Mouse (Mus musculus): ENCODE measurements around the gene Slc22a17.

Slc22a17 gene

GRCm38 (mm10) chr14:54863501-54864312 lies 49.2 kb downstream of the Slc22a17 start:
- DNase-seq (ENCODE audit: low read depth, low spot score), result peak; percentile 91

- DNase-seq (ENCODE audit: low read depth, low spot score), result no peak
Observed at GRCm38 (mm10) chr14:54860511-54860910, 52.4 kb downstream of the Slc22a17 start.

GRCm38 (mm10) chr14:54857891-54858290 lies 55.0 kb downstream of the Slc22a17 start:
- no peak for DNase-seq (ENCODE audit: low read depth, low spot score)

- no peak for DNase-seq (ENCODE audit: low read depth, low spot score)
Observed at GRCm38 (mm10) chr14:54856703-54857102, 56.2 kb downstream of the Slc22a17 start.
